Mouse (Mus musculus) retina, adult 2 months (tissue): ENCODE data around the gene Eaf1.

ENCODE experiments used
- DNase-seq: peaks from one replicate; pipeline ENCODE4 v3.0.0-alpha.2; 2012; ENCODE audit warnings: low read depth, low spot score

The Eaf1 gene

DNA sequence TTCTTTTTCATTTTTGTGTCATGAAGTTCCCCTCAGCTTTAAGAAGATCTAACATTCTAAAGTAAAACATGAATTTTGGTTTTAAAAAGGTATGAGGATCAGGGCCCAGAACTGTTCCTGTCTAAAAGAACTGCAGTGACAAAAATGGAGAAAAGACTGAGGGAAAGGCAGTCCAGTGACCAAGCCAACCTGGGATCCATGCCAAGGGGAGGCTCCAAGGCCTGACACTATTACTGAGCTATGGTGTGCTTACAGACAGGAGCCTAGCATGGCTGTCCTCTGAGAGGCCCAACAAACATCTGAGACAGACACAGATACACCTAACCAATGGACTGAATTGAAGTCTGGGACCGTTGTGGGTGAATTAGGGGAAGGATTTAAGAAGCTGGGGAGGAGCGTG lies 15.7 kb downstream of the Eaf1 start:
- no peak for DNase-seq

DNA sequence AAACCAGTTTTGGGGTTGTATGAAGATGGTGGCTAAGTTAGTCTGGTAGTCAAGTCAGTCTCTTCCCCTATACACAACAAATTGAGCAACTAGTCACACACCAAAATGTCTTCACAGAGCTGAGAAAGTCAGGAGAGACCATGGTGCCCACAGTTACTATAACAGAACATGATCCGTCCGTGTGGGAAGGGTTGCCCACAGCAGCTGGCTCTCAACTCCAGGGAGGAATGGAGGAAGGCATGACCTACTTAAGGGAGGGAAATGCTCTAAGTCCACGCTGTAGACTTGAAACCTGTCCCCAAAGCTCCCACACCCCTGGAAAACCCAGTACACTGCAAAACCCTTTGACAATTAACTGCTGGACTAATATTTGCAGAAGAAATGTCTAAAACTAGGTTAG lies 16.1 kb downstream of the Eaf1 start:
- no peak for DNase-seq

DNA sequence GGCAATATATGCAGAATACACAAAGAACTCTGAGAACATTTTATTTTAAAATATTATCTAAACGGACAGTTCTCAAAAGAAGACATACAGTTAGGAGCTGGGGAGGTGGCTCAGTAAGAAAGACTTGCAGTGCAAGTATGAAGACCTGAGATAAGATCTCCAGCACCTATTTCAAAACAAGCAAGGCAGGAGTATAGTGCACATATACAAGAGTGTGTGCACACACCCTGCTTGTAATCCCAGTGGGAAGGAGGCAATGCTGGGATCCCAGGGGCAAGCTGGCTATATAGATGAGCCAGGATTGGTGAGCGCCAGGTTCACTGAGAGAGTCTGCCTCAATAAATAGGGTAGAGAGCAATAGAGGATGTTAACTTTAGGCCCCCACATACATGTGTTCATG lies 21.7 kb downstream of the Eaf1 start:
- DNase-seq: no peak

DNA sequence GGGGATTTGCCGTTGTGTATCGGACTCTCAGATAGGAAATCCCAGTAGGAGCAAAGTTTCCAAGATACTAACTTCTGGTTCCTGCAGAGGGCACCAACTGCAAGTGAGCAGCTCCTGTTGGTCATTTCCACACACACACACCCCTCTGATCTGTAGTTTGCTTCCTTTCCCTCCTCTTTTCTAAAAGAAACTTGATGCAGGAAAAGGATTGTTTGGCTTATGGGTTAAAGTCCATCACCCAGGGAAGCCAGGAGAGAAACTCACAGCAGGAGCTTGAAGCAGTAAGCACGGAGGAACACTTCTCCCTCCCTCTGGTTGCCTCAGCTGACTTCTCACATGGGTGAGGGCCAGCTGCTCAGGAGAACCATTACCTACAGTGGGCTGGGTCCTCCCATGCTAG lies 25.0 kb downstream of the Eaf1 start:
- no peak for DNase-seq

GRCm38 (mm10) chr14:31521318-31521717 lies 27.1 kb downstream of the Eaf1 start:
- DNase-seq: no peak

DNA sequence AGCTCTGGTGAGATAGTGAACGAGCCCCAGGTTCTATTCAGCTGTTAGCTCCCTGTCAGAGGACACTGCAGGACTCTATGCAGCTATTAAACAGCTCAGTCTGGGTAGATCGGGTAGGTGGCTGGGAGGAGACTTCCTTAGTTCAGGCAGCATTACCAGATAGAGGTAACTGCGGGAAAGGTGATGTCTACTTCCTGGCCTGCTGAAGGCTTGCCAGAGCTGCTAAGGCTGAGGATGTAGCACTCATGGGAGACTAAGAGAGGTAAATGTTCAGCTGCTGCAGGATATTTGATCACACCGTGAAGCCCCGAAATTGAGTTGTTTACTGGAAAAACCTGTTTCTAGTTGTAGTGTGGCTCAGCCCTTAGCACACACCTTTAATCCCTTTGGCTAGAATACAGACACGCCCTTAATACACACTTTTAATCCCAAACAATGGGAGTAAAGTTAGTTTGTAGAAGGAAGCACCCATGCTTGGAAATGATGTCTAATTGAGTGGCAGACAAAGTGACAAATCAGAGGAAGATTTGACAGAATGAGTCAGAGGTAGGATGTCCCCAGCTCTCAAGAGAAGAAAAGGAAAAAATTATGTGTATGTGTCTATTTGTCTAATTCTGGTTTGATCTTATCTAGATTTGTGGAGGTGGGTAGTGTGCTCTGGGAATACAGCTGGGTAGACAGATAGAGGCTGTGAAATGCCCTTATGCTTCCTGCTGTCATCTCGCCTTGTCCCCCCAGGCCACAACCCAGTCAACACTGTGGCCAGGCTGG lies 31.0 kb downstream of the Eaf1 start:
- DNase-seq: no peak

DNA sequence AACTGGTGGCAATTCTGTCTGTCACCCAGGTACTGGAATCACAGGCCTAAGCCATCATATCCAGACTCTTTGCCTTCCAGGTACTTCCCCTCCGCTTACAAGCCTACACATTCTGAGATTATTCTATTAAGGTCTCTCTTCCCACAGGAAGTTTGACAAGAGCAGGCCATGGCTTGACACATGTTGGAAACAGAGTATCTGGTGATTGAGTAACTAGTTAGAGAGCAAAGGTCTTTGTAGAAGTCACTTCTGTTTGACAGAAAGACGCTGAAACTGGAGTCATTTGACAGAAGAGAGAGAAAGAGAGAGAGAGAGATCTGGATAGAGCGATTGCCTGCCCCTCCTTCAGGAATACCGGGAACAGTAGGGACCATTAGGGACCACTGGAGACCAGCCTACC lies 36.6 kb downstream of the Eaf1 start:
- DNase-seq: no peak

DNA sequence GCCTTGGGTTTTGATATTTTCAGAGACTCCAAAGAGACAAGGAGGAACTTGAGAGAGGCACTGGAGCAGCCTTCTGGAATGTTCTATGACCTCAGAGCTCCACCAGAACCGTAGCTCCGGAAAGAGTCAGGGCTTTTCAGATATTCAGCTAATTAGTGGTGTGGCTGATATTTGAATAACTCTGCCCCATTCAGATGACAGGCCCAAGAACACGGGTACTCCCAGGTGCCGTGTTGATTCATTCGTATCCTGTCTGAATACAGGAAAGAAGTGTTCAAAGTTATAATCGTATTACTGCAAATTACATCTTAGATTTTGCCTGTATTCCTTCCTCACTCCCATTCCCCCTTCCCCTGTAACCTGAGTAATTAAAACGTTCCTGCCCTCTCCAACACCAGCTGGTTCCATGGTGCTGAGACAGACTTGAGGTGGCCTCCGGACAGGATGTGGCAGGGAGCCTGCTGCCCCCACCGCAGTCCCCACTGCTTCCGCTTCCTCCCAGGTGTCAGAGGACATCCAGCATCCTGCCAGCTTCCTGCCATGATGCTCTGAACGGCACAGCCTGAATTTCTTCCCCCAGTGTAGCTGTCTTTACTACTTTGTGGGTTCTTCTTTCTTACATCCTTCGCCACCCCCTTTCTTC lies 37.4 kb downstream of the Eaf1 start:
- no peak for DNase-seq

GRCm38 (mm10) chr14:31532656-31533055 lies 38.5 kb downstream of the Eaf1 start:
- no peak for DNase-seq

DNA sequence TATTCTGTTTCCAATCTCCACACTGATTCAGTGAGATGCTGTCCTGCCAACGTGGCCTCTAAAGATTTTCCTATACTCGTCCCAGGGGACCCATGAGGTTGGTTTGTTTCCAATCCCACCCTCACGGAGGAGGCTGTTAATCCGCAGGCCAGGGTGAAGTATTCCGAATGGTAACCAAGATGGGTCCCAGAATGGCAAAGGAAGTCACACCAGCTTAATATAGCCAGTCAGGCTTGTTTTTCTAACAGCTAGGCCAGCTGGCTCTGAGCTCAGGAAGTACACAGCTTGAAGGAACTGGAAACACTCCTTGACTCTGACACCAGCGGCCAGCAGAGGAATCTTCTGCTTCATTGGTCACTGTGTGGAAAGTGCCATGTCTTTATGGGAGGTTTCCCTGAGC lies 43.1 kb downstream of the Eaf1 start:
- no peak for DNase-seq

DNA sequence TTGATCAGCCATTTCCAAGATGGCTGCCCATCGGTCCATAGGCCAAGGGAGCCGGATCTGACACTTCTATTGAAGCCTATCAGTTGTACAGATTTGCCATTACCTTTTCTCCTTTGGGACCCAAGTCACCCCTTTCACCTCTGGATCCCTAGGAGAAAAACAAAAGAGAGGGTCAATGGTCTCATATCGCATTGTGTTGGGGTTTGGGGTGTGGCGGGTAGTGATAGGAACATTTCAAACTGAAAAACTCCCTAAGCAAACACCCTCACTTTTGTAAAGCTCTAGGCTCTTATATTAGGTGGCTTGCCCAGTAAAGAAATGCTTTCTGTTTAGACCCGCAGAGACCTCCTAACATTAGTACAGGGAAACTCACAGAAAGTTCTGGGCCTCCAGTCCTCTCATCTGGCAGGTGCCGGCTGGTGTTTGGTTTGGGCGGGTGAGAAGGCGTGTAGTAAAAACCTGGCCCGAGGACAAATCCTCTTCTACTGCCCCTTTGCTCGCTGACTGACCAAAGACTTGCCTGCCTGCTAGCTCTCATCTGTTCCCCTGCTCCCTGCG lies 49.8 kb downstream of the Eaf1 start:
- DNase-seq: no peak

- DNase-seq: no peak
Observed at GRCm38 (mm10) chr14:31555021-31555420, 60.8 kb downstream of the Eaf1 start.

GRCm38 (mm10) chr14:31555963-31556434 lies 61.8 kb downstream of the Eaf1 start:
- DNase-seq: no peak

- DNase-seq: no peak
Observed at GRCm38 (mm10) chr14:31556526-31557260, 62.5 kb downstream of the Eaf1 start.

DNA sequence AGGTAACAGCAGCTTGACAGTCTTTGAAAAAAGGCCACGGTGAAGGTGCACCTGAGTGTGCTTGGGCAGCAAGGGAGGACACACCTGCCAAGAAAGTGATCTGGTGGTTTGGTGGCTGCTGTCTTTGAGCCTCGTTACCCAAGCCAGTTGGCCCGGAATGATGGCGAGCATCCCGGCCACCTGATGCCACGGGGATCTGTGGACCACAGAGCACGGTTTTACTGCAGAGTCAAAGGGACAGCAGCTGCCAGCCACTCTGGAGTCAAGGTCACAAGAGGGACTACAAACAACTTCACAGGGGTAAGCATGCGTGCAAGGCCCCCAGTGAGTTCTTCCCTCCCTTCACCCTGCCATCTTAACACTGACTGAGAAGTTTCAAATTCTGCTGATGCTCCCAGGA lies 63.1 kb downstream of the Eaf1 start:
- no peak for DNase-seq

- DNase-seq: no peak
Observed at GRCm38 (mm10) chr14:31557784-31558183, 63.6 kb downstream of the Eaf1 start.

- no peak for DNase-seq
Observed at GRCm38 (mm10) chr14:31559216-31559615, 65.0 kb downstream of the Eaf1 start.
